Mouse (Mus musculus): ENCODE results near the gene Pofut1.

Pofut1 gene

GRCm38 (mm10) chr2:153241250-153242014 lies at the start of gene Pofut1, which contains the start of gene Plagl2:
Gene Pofut1 (plus strand): TSS chr2:153241533.
Gene Plagl2 (minus strand): TSS chr2:153241426.
- peak; percentile 65 to 85 for DNase-seq (ENCODE audit: low spot score in 2 of 2)

DNA sequence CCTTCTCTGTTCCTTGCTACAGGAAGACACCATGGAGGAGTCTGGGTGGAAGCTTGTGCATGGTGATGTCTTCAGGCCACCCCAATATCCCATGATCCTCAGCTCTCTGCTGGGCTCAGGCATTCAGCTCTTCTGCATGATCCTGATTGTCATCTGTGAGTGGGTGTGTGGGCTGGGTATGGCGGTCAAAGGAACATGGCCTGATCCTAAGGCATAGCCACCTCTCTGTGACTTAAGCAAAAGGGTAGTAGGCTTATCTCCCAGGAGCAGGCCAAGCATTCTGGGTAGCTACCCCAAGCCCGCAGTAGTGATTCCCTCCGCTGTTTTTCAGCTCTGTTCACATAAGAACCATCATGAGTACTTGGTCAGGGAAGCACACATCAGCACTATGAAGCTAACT lies 47.1 kb upstream of the Pofut1 start:
- DNase-seq (ENCODE audit: low spot score in 2 of 2) = no peak

DNA sequence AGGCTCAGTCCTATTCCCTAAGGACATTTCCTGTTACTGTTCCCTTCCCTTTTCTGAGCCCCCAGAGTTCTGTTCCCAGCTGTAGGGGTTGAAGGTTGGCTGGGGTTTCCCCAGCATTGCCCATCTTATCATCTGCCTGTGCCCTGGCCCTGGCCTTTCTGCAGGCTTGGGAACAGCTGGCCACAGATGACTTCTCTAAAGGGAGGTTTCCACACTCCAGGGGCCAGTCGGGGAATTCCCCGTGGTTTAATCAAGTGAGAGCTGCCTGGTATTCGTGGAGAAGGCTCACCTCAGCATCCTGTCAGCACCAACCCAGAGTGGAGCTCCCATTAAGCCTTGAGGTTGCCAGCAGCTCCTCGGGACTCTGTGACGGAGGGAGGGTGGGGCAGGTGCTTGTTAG lies 42.8 kb upstream of the Pofut1 start:
- DNase-seq (ENCODE audit: low spot score in 2 of 2) = no peak

DNA sequence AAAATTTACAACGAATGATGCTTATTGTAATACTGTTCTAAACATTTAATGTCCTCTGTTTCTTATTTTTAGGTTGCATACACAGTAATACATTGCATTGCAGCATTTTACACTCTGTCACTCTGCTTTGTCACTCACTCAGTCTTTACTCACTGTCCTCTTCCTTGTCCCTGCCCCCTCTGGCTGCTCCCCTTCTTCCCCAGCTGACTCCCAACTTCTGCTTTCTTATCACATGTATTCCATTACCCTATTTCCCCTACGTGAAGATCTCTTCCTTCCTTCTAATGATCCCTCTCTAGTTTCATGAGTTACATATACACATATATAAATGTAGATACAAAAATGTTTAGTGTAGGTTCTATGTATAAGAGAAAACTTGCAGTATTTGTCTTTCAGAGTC lies 42.2 kb upstream of the Pofut1 start:
- no peak for DNase-seq (ENCODE audit: low spot score in 2 of 2)

GRCm38 (mm10) chr2:153202766-153203165 lies 38.6 kb upstream of the Pofut1 start:
- DNase-seq (ENCODE audit: low spot score in 2 of 2) = no peak

DNA sequence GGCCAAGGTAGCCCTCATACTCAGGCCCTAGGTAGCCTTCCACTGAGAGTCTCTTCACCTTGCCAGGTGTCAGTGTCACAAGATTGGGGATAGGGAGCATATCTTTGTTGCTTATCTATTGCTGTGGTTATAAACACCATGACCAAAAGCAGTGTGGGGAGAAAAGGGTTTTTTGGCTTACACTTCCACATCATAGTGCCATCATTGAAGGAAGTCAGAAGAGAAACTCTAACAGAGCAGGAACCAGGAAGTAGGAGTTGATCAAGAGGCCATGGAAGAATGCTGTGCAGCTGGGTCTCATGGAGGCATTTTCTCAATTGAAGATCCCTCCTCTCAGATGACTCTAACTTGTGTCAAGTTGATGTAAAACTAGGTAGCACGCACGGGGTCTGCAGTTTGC lies 33.2 kb upstream of the Pofut1 start:
- DNase-seq (ENCODE audit: low spot score in 2 of 2) = no peak

DNA sequence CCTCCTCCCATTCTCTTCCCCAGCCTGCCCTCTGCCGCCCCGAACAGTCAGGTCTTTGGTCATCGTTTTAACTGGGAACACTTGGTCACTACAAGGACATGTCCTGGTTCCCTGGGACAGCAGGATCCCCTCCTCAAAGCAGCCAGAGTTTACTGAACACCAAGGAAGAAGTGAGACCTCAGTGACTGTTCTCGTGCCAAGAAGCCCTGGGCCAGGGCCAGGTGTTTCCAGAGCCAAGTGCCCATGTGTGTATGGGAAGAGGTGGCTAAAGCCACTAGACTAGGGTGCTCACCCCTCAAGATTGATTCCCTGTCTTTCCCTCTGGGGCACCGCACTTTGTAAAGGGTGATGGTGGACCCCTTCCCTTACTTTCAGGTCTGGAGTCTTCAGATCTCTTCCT lies 32.0 kb upstream of the Pofut1 start:
- no peak for DNase-seq (ENCODE audit: low spot score in 2 of 2)

DNA sequence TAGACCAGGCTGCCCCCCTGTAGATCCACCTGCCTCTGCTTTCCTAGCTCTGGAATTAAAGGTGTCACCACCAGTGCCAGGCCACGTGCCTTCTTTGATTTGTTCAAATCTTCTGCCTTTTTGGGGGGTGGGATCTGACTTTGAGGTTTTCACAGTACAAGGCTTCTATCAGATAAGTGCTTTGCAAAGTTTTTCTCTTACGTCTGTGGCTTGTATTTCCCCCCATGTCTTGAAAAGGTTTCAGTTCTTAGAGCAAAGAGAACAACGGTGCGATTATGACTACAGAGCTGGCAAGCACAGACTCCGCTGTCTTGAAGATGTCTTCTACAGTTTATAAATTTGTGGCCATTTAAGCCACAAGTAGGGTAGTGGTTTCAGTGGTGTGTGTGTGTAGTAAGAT lies 29.9 kb upstream of the Pofut1 start:
- DNase-seq (ENCODE audit: low spot score in 2 of 2) = no peak

DNA sequence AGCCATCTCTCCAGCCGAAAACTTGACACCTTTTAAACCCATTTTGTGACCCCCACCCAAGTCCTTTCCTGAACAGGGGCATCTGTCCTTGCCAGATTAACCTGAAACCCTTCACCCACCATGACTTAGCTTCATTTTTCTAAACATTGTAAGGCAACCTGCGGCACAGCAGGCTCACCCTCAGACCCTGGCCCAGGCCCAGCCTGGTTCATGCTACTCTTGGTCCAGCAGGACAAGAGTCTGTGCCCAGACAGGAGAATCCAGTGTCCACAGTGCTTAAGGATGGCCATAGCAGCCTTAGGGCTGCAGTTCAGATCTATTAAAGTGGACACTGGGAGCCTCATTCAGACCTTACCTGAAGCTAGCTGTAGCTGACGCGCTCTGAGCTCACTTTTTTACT lies 28.0 kb upstream of the Pofut1 start:
- DNase-seq (ENCODE audit: low spot score in 2 of 2) = no peak

DNA sequence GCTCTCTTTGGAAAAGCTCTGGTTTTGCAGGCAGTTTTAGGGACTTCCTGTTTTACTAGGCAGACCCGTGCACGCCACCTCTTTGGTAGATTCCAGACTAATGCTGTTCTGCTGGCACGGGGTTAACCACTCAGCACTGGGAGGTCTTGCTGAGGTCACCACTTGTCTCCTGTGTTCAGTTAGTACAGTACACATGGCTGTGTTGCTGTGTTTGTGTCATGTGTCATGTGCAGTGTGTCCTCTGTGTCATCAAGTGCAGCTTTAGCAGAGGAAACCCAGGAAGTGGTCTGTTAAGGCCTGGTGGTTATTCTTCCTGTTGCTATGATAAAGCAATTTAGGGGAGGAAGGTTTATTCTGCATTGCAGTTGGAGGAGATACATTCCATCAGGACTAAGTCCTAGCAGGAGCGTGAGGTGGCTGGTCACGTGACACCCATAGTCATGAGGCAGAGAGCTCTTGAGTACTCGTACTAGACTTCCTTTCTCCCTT lies 26.5 kb upstream of the Pofut1 start:
- DNase-seq (ENCODE audit: low spot score in 2 of 2) = no peak

DNA sequence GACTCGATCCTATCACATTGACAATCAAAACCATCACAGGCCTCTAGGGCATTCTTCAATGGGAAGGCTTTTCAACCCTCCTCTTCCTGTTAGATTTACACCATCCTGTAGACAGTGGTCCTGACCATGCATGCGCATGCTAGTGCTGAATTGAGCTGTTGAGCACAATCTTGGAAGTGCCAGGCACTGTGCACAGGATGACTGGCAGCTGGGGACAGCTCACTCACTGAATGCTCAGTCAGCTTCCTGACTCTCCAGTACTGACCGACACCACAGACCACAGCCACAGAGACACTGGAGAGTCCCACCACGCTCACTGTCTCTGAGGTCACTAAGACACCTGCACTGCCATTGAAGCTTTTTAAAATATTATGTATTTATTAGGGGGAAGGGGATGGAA lies 25.9 kb upstream of the Pofut1 start:
- no peak for DNase-seq (ENCODE audit: low spot score in 2 of 2)

- no peak for DNase-seq (ENCODE audit: low spot score in 2 of 2)
These were observed 23.4 kb upstream of the Pofut1 start for GRCm38 (mm10) chr2:153217826-153218340.

GRCm38 (mm10) chr2:153218516-153218915 lies 22.8 kb upstream of the Pofut1 start:
- DNase-seq (ENCODE audit: low spot score in 2 of 2) = no peak

DNA sequence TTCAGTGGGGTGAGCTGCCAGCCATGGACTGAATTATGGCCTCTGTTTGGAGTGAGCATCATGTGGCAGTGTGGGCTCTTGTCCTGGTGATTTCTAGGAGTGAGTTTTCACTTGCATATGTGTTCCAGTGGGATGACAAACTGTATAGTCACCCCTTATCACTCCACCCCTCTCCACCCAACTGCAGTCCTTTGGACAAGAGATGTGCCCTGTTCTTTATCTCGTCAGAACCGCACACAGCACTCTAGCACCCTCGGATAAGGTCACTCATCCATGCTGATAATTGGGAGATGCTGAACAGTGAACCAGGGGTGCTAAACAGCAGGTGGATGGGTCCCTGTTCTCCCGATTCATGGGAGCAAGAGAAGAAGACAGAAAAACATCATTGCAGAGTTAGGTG lies 19.7 kb upstream of the Pofut1 start:
- no peak for DNase-seq (ENCODE audit: low spot score in 2 of 2)

- DNase-seq (ENCODE audit: low spot score in 2 of 2) = no peak
These were observed 19.2 kb upstream of the Pofut1 start for GRCm38 (mm10) chr2:153222130-153222529.

- DNase-seq (ENCODE audit: low spot score in 2 of 2) = no peak
These were observed 18.8 kb upstream of the Pofut1 start for GRCm38 (mm10) chr2:153222566-153222965.

GRCm38 (mm10) chr2:153224946-153225594 lies 16.3 kb upstream of the Pofut1 start, which contains the start of gene Tspyl3:
Gene Tspyl3 (minus strand): TSS chr2:153225441.
- peak; percentile 44 to 56 for DNase-seq (ENCODE audit: low spot score in 2 of 2)

DNA sequence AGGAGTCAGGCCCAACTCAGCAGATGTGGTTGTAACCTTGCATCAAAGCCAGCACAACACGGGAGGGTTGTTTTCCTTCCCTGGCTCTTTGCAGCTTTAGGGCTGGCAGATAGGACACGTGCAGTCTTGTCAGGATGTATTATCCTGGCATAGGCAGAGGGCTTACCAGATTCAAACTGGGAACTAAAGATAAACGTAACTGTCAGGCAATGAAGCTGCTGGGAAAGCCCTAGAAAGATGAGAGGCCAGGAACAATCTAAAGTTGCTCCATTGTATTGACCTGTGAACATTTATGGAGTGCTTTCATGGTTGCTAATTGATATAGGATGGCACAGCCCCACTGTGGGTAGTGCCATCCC lies 15.8 kb upstream of the Pofut1 start:
- DNase-seq (ENCODE audit: low spot score in 2 of 2) = no peak

DNA sequence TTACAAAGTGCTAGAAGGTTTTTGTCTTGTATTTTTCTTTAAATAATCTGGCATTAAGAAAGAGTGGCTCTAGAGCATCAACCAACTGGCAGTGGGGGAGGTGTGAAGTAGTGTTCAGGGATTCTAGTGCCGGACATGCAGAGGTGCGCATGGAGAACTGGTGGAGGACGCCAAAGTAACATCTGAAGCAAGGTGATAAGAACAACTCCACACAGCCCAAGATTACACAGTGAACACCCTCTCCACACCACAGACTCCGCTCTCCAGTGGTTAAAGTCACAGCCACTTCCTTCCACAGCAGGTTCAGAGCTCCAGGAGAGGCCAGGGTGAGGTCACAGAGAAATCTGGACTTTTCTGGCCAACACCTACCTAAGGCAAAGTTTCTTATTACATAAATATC lies 13.4 kb upstream of the Pofut1 start:
- DNase-seq (ENCODE audit: low spot score in 2 of 2) = no peak

- DNase-seq (ENCODE audit: low spot score in 2 of 2) = no peak
These were observed 12.8 kb upstream of the Pofut1 start for GRCm38 (mm10) chr2:153228523-153228922.

GRCm38 (mm10) chr2:153237193-153237592 lies 4.1 kb upstream of the Pofut1 start:
- no peak for DNase-seq (ENCODE audit: low spot score in 2 of 2)

- DNase-seq (ENCODE audit: low spot score in 2 of 2) = no peak
These were observed 3.4 kb upstream of the Pofut1 start for GRCm38 (mm10) chr2:153237891-153238290.

DNA sequence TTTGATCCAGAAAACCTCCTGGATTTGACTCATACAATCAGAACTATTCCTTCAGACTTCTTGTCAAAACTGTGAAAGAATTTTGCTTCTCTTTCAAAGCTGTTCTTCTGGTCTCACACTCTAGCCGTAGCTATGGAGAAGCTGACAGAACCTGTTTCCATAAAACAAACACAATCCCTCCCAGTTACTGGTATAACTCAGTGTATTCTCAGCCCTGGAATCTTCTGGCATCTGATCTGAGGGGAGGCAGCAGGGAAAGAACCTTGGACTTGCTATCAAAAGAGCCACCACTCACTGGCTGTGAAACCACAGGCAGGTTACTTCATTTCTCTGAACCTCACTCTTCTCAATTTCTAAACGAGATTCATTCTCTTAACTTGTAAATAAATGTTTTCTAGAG lies 2.9 kb upstream of the Pofut1 start:
- no peak for DNase-seq (ENCODE audit: low spot score in 2 of 2)
